Mouse (Mus musculus) embryo, embryonic 10 days (tissue): Measurements from ENCODE around the gene Prelp.

Source experiments
- DNase-seq: peaks from one replicate; pipeline ENCODE4 v3.0.0-alpha.2; 2015; ENCODE audit warnings: low spot score

The Prelp gene

DNA sequence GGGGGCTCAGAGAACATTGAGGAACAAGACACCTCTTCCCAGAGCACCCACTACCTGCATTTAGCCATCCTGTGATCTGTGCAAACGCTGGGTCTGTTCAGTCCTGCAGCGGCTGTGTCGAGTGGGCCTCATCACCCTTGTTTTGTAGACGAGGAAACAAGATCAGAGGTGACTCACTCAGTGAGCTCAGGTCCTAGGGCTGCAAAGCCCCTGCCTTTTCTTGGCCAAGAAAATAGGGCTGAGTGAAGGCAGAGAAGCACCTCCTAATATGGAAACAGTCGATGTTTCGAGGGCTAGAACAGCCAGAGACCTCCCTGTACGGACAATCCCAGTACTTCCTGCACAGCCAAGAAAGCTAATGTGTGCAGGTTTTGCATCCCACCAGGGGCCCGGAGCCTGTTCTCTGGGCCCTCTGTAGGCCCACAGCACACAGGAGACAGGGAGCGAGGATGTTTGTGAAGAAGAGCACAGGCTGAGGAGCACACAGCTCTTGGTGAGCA is 22.1 kb downstream of the Prelp start:
- no peak for DNase-seq

DNA sequence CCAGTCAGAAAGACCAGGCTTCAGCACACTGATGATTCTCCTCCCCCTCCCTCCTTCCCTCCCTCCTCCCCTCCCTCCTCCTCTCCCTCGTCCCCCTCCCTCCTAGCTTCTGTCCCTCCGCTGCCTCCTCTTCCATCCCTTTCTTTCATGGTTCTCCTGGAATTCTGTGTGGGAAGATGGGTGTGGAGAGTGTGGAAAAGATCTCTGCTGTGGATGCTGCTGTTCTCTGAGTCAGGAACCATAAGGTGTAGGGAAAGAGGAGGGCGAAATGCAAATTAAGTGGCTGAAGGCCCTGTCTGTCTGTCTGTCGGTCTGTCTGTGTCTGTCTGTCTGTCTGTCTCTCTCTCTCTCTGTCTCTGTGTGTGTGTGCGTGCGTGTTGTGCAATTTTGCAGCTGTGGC is 23.9 kb downstream of the Prelp start:
- no peak for DNase-seq

DNA sequence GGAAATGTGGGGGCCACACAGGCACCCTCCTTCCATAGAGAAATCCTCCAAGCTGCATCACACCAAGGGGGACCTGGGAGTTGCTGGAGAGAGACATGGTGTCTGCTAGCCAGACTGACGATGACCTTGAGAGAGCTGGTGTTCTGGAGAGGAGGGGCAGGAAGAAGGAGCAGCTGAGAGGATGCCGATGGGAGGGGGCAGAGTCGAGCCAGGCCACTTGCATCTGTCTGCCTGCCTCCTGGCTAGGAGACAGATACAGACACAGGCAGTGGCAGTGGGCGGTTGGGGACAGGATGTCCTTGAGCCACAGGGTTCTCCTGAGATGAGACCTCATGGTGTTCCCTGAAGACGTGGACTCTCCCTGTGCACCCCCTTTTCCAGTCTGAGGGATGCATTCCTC is 29.7 kb downstream of the Prelp start:
- peak; percentile 65 for DNase-seq

GRCm38 (mm10) chr1:133889949-133890598 is 31.1 kb downstream of the Prelp start:
- peak; percentile 67 for DNase-seq

DNA sequence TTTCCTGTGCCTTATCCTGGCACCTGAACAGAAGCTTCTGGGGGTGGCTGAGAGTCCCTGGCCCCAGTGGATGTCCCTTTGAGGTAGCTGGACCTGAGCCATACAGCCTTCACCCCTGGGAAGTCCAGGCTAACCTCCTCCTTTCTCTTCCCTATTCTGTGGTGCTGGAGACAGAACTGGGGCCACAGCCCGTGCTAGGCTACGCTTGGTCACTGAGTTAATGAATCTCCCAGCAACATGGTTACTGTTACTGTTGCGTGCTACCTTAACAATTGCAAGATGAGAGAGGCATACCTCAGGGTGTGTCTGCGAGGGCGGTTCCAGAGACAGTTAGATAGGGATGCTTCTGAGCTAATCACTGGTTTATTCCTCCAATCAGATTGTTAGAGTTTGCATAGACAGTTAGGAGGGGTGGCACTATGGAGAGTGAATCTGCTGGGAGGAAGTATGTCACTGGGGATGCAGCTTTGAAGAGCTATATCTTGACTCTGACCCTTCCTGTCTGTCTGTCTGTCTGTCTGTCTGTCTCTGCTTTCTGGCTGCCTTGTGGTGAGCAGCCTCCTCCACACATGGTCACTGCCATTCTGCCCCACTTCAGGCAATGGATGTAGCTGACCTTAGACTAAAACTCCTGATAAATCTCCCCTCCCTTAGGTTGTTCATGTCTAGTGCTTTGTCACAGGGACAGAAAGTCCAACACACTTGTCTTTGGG is 33.5 kb downstream of the Prelp start:
- DNase-seq = no peak

- peak; percentile 48 for DNase-seq
Measured at GRCm38 (mm10) chr1:133887044-133887443, 34.2 kb downstream of the Prelp start.

- DNase-seq = no peak
Measured at GRCm38 (mm10) chr1:133886431-133886830, 34.8 kb downstream of the Prelp start.

- no peak for DNase-seq
Measured at GRCm38 (mm10) chr1:133885811-133886210, 35.4 kb downstream of the Prelp start.

DNA sequence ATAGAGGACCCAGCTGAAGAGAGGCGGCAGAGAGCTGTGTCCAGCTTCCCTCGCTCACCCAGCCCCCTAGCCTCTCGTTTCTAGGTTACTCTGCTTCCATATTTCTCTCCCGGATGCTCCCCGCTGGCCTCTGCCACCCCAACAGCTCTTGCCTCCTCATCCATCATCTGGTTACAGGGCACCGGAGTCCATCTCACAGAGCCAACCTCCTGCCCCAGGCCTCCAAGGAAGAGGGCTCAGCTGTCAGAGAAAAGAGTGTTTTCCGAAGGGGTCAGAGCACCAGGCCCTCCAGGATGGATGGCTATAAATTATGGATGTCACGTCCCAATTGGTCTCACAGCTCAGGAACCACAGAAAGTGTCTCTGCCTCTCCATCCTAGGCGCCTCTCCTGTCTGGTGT is 36.5 kb downstream of the Prelp start:
- DNase-seq = peak; percentile 66

DNA sequence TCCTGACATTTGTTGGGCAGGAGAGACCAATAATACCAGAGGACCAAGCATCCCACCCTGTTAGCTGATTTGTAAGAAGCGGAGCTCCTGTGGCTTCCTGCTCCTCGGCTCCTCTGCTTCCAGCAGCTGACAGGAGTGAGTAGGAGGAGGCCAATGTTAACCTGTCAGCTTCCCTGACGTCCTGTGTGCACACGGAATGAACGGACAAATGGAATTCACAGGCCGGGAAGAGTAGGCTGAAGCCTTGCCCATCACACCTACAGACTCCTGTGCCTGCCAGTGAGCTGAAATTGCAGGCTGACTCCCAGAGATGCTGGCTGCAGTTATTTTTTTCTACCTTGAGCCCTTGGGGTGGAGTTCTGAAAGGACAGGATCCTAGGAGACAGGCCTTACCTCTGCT is 37.1 kb downstream of the Prelp start:
- no peak for DNase-seq

DNA sequence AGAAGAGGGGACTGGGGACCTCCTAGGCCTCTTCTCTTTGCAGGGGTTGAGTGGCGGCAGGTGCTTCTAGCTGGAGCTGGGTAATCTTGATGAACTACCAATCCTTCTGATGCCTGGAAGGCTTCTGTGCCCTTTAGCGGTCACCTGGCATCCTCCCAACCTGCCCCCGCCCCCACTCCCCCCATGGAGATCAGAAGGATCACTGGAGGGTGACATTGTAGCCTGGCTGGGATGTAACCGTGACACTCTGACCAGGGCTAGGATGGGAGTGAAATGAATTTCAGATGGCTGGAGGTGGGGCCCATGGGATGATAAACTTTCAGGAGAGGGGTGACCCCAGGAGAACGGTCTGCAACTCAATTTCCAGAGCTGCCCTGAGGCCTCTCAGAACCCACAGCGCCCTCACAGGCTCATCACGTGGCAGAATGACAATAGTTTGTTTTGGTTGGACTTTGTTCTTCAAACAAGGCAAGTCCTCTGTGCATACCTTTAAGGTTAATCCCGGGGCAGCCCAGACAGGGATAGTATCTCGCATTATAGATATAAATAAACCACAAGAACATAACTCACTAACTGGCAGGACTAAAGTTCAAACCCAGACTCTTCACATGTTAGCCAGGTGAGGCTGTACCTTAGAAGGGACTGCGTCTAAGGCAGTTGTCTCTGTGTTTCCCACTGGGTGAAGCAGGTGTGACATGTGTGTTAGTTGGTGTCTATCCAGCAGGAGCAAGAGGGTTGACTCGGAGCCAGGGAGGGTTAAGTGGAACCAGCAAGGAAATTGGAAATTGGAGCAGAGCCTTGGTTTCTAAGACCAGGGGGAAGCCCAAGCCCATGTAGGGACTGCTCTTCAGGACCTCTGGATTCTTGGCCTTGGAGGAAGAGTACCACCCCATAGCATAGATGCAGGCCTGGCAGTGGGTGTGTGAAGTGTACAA is 38.7 kb downstream of the Prelp start:
- DNase-seq = no peak

DNA sequence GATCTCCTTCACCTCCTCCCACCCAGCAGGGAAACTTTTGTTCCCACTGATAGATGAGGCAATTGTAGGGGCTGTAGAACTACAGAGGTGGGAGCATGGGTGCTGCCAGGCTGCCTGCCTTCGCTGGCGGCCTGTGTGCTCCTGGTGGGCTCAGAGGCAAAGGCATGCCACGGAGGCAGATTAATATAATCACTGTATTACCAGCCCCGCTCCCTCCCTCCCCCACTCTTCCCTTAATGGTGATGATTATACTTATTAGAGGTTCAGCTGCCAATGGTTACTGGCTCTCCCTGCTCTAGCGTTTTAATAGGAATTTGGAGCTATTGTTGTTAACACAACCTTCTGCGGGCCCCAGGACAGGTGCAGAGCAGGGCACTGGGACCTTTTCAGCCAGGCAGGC is 39.4 kb downstream of the Prelp start:
- no peak for DNase-seq

DNA sequence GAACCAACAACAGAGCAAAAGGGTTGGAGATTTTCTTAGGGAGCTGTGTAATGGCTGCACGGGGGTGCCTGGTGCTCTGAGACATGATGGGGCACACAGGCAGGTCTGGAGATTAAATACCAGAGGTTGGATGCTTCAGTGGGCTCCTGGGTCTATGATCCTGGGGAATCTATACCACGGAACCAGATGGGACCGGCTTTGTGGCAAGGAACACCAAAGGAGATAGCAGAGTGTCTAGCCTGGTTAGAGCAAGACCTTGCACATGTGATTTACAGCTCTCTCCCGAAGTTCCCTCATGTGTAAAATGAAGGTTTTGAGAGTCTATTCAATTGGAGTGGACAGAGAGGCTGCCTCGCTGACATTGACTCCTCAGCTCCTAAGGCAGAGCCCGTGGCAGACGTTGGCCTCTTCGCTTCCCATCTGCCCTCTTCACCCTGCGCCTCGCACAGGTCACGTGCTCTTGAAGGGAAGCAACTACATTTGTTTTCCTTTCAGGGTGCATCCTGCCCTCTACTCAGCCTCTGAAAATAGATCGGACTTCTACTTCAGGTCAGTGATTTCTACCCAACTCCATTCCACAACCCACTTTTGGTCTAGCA is 42.3 kb downstream of the Prelp start:
- DNase-seq = peak; percentile 53

GRCm38 (mm10) chr1:133876936-133877335 is 44.3 kb downstream of the Prelp start:
- DNase-seq = no peak

DNA sequence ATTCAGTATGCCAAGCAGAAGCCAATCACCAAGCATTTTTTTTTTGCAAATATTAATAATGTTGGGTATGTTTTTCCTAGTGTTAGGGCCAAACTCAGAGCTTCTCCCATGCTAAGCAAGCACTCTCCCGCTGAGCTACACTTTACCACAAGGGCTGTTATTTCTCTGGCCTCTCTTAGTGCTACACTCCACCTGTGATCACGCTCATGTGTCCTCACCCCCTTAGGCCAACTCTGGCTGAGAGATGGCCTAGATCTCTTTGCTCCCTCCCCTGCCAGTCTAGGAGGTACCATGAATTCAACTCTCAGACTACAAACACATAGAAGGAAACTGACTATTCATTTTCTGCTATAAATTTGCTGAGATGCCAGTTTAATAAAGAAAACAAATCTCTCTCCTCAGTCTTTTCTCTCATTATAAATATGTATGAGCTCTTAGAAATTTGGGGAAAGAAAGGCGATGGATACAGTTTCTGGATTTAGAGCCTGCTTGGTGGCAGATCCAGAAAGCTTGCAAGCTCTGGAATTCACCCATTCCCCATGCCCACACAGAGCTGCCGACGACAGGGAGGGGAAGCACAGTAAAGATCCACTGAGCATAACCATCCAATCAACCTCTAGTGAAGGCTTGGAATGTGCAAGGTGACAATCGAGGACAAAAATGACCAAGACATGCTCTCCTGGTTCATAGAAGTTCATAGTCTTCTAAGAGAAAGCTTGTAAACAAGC is 48.0 kb downstream of the Prelp start:
- no peak for DNase-seq

- no peak for DNase-seq
Measured at GRCm38 (mm10) chr1:133871241-133871640, 50.0 kb downstream of the Prelp start.

GRCm38 (mm10) chr1:133869221-133869620 is 52.0 kb downstream of the Prelp start:
- no peak for DNase-seq

- DNase-seq = peak; percentile 42
Measured at GRCm38 (mm10) chr1:133863257-133863997, 57.8 kb downstream of the Prelp start.

- DNase-seq = no peak
Measured at GRCm38 (mm10) chr1:133861028-133861427, 60.2 kb downstream of the Prelp start.
